Mouse (Mus musculus) thymus, postnatal 25 days (tissue): ENCODE results near the gene Stk19.
"Not testable (repeated sequence)": the region's sequence is repeated elsewhere in the genome, so short reads cannot be mapped to it uniquely, and the experiment has no call there.

Experiments used
- DNase-seq: peaks from one replicate; pipeline ENCODE4 v3.0.0; 2022

Gene Stk19

DNA sequence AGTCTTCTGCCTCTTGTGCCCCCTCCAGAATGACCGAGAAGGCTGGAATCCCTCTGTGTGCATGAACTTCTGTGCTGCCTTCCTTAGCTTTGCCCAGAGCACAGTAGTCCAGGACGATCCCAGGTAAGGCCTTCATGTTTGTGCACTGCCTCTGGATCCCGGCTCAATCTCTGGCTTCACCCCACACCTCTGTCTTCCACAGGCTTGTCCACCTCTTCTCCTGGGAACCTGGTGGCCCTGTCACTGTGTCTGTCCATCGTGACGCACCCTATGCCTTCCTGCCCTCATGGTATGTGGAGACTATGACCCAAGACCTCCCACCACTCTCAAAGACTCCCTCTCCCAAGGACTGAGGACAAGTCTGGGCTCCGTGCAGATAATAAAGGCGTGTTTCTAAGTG, 2.0 kb upstream of the Stk19 start:
- no peak for DNase-seq

GRCm38 (mm10) chr17:34837464-34838324, 949 bp upstream of the Stk19 start:
- no peak for DNase-seq

DNA sequence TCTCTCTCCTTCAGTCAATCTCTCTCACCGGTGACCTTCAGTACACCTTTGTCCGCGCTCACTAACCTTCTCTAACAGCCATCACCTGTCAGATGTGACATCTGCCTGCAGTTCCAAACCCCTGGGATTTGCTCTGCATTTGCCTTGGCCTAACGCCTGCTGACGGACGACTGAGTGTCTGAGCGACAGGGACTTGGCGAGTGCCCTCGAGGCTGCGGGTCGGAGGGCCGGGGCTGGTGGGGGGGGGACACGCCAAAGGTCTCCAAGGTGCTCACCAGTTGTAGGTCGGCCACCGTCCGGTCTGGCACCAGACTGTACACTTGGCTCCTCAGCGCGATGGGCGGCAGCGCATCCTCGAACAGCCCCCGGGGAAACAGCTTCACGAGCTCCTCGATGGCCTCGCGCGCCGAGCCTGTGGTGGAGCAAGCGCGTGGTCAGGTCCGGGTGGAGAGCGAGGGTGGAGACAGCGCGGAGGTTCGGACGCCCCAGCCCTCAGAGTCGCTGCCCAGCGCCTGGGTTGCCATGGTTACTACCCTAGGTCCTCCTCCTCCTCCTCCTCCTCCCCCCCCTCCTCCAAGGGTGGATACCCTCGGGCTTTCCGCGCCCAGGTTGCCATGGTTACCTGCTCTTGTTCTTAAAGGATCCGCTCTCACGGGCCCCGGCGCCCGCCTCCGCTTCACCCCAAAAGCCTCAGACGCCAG, 440 bp downstream of the Stk19 start:
- DNase-seq = no peak

DNA sequence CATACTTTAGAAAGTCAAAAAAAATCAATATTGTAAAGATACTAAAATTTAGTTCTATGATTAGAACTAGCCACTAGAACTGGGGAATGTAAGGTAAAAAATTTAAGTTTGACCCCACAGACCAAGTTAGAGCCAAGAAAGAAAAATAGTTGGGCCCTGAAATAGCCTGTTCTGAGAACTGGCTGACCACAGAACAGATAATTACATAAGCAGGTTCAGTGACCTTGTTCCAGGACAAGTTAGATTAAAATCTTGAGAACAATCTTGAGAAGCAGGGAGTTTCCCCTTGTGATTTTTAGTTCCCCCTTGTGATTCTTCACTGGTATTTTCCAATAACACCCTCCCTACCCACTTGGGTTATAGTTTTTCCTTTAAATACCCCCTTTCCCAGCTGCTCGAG, 6.0 kb downstream of the Stk19 start:
- DNase-seq = not testable (repeated sequence)

GRCm38 (mm10) chr17:34814818-34815370, 21.9 kb downstream of the Stk19 start:
- no peak for DNase-seq

GRCm38 (mm10) chr17:34813747-34814146, 23.0 kb downstream of the Stk19 start:
- DNase-seq = peak; percentile 40

DNA sequence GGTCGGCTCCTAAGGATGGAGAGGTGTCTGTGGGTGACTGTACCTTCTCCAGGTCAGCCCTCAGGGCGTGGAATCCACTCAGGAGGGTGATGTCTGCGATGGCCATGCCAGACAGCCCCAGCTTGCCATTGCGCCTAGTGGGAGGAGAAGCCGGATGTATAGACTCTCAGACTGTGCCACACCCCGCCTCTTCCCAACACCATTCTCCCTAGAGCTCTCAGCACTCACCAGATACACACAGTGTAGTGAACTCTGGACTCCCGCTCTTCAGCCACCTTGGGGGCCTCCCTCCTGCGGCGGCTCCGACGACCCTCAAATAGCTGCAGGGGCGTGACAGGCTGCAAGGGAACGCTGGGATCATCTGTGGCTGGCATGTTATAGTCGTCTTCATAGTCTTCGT, 25.5 kb downstream of the Stk19 start:
- no peak for DNase-seq

DNA sequence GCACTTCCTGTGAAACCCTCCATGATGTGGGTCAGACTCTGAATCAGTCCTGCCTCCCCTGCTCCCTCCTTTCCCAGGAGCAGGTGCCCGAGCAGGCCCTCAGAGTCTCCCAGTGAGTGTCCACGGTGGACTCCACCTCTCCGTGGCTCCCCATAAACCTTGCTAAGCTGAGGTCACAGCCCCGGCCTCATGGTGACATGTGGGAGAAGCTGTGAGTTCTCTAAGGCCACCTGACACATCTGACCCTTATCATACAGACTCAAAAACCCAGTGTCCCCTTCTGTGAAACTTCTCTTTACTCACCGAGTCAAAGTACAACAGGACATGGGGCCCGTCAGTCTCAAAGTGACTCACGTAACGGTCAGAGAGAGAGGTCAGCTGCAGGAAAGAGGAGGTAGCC, 25.9 kb downstream of the Stk19 start:
- DNase-seq = not testable (repeated sequence)

DNA sequence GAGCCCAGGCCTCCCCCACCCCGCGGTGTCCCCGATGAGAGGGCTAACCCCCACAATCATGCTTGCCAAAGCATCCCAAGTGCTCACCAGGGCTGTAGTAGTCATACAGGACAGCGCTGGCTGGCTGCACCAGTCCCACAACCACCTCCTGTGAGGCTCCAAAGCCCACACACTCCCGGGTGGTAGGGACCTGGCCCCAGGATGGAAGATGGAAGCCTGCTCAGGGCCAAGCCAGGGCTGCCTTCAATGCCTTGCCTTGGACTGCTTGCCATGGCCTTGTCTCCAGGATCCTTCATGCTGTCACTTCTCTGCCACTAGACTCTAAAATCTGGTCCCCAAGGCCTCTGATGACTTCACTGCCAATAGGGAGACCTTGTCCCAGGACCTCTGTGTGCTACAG, 26.3 kb downstream of the Stk19 start:
- not testable (repeated sequence) for DNase-seq

DNA sequence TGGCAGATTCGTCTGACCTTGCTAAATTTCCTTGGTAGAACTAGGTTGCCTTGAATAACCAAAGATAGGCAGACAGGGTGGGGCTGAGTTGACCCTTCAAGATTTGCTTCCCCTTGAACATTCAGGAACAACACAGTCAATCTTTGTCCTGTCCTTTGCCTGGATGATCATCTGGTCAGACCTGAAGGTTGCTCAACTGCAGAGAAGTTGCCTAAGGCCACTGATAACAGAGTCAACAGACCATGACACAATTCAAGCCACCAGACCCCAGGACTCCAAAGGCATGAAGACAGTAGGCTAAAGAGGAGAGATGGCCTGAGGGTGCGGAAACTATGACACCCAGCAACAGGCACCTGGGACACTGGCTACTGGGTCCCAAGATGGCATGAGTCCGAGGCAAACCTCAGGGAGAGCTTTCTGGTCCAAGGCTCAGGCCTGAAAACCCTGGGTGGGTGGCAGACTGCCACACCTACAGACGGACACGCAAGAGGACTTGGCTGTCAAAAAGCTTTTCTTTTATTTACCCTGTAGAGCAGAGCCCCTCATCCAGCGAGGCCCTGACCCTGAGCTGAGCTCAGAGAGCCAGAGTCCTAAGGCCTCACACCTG, 28.0 kb downstream of the Stk19 start:
- DNase-seq = no peak

- no peak for DNase-seq
Observed at GRCm38 (mm10) chr17:34807176-34807575, 29.6 kb downstream of the Stk19 start.

GRCm38 (mm10) chr17:34804871-34805562, 31.7 kb downstream of the Stk19 start:
- no peak for DNase-seq

DNA sequence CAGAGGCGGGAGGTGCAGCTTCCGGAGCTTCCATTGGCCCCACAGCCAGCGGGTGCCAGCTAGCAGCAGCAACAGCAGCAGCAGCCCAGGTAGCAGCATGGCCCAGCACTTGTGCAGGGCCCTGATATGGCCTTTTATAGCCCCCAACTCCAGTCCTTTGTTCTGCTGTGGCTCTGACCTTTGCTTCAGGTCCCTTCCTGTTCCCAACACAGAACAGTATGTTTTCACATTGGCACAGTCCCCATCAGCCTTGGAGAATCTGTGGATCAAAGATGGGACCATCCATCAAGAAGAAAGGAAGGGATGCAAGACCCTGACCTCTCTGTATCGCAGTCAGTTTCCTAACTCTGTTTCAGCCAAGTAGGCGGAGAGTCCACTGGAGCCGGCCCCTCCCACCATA, 32.4 kb downstream of the Stk19 start, which contains the start of gene Cyp21a1:
Cyp21a1 (minus strand) TSS at position 261 of the 400 bp plus-strand sequence.
- not testable (repeated sequence) for DNase-seq

GRCm38 (mm10) chr17:34803367-34803766, 33.4 kb downstream of the Stk19 start:
- not testable (repeated sequence) for DNase-seq

DNA sequence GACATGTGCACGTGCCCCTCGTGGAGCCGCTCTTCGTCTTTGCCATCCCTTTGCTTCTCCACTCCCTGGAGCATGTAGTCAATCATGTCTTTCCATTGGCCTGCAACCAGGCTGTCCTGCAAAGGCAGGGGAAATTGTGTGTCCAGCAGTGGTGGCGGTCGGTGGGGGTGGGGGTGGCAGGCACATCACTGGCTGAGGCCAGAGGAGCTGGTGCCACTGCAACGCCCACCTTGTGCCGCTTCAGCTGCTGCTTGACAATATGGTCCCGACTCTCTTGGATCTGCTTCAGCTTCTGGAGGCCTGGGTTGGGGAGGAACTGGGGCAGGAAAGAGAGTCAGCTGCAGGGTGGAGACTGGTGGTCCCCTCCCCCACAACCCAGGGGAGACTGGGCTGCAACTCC, 34.0 kb downstream of the Stk19 start:
- not testable (repeated sequence) for DNase-seq

DNA sequence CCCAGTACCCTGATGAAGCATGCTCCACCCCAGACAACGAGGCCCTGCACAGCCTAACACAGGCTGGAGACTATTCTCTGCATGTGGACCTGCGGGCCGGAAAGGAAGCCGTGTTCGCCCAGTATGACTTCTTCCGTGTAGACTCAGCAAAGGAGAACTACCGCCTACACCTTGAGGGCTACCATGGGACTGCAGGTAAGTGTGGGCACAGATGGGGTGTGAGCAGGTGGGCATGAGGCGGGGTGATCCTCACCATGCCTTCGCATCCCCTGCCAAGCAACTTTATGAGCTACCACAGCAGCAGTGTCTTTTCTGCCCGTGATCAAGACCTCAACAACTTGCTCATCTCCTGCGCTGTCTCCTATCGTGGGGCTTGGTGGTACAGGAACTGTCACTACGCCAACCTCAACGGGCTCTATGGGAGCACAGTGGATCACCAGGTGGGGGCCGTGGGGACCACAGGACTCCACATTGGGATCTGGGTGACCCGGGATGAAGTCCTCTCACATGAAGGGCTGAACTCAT, 35.9 kb downstream of the Stk19 start:
- DNase-seq = not testable (repeated sequence)

GRCm38 (mm10) chr17:34799531-34799925, 37.2 kb downstream of the Stk19 start:
- no peak for DNase-seq

- DNase-seq = no peak
Observed at GRCm38 (mm10) chr17:34798866-34799530, 37.7 kb downstream of the Stk19 start.

- not testable (repeated sequence) for DNase-seq
Observed at GRCm38 (mm10) chr17:34798071-34798470, 38.7 kb downstream of the Stk19 start.

DNA sequence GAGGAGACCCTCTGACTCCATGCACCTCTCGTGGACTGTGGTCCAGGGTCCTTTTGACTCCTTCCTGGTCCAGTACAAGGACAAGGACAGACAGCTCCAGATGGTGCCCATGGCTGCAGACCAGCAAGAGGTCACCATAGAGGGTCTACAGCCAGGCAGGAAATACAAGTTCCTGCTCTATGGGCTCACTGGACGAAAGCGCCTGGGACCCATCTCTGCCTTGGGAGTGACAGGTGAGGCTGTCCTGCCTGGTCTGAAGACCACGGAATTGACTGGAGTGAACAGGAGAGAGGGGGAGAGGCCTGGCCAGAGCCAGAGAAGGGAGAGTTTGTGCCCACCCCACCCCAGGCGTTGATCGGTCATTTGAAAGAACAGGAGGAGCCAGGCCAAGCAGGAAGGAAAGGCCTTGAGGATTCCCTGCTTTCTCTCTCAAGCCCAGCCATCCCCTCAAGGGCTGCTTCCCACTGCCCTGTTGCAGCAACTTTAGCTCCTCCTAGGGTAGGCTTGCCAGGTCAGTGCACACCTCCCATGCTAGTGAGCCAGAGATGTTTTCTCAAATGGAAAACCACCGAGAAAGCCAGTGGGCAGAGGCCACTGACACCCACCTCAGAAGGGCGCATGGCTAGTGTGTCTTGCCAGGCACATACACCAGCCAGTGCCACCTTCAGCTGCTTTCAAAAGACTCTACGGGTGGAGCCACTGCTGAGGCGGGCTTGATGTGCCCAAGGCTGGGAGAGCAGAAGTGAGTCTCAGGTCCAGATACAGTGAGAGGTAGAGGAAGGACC, 39.3 kb downstream of the Stk19 start:
- not testable (repeated sequence) for DNase-seq
